In genomic region chr17:56479358-56479757, GRCm38 (mm10) we compare ENCODE assay signal across 9 mouse cellular contexts. TPM values are rescaled to one million over a fixed set of nuclear protein-coding genes. Genes with fewer than 3 reads are reported as not detected.
DNase-seq lines count a peak whose midpoint lies in the region; ATAC-seq and TF ChIP-seq lines count a peak whose summit lies in the region.
"Had no signal": no experiment of that assay in that cellular context is flagged by ENCODE, and none has a peak within 500 bp of the region (broad histone marks: within the 10 kb centered on the region; RNA-seq: fewer than 3 reads in every experiment).

No protein-coding gene starts in this region.

- peaks cover 16% of the 10 kb centered on the region for H3K4me1 ChIP-seq in kidney, embryonic 16.5 days (ENCODE audit: insufficient read depth, low read length)
- no peaks in the 10 kb centered on the region for H3K4me1 ChIP-seq in ES-Bruce4 (ENCODE audit: control insufficient read depth, insufficient read depth, low read length)

- 14% methylated on average over 6 of the region's 6 CpGs for WGBS in kidney, embryonic 16.5 days

- peak; percentile 98 for TF ChIP-seq CTCF in ES-Bruce4 (IDR thresholded peaks at IDR 0.05; ENCODE audit: low read depth, low read length)
- TF ChIP-seq CTCF in gastrocnemius, adult 2 months (IDR thresholded peaks at IDR 0.05) = peak; percentile 93

- H3K9ac ChIP-seq in kidney, embryonic 16.5 days (replicated peaks; ENCODE audit: low read length) = no peak overlapping the region
- no peak overlapping the region for H3K9ac ChIP-seq in ES-Bruce4 (ENCODE audit: low read depth, poor library complexity, severe bottlenecking)

- no peak for ATAC-seq in kidney, embryonic 16.5 days (ENCODE audit: low FRiP score, low TSS enrichment)

- no peak overlapping the region for H3K27ac ChIP-seq in kidney, embryonic 16.5 days (ENCODE audit: low read length)
- H3K27ac ChIP-seq in ES-Bruce4 (ENCODE audit: insufficient read depth, low read length) = no peak overlapping the region
- no peak overlapping the region for H3K27ac ChIP-seq in gastrocnemius, adult 2 months

- H3K4me2 ChIP-seq in kidney, embryonic 16.5 days (replicated peaks; ENCODE audit: low read depth, low read length) = no peak overlapping the region

- no peak for TF ChIP-seq EP300 in ES-Bruce4 (IDR thresholded peaks at IDR 0.05; ENCODE audit: insufficient read depth, low read depth, low read length)

- no peak overlapping the region for H3K4me3 ChIP-seq in kidney, embryonic 16.5 days (ENCODE audit: low read length)
- H3K4me3 ChIP-seq in ES-Bruce4 (ENCODE audit: low read depth, low read length) = no peak overlapping the region
- H3K4me3 ChIP-seq in gastrocnemius, adult 2 months = no peak overlapping the region

- no peaks in the 10 kb centered on the region for H3K36me3 ChIP-seq in kidney, embryonic 16.5 days (ENCODE audit: insufficient read depth, low read length)
- no peaks in the 10 kb centered on the region for H3K36me3 ChIP-seq in ES-Bruce4 (ENCODE audit: control insufficient read depth, insufficient read depth, low read length, poor library complexity, severe bottlenecking)

- intact Hi-C loops in gastrocnemius, adult 2 months (cut with DNase I) = loop anchor here (1.0 kb wide), 2 partner anchors 54 to 122 kb away; no protein-coding TSS in a partner anchor

- H3K9me3 ChIP-seq in kidney, embryonic 16.5 days (ENCODE audit: low read length) = peaks cover 7% of the 10 kb centered on the region; the same call in 1 of the 2 replicates
- no peaks in the 10 kb centered on the region for H3K9me3 ChIP-seq in ES-Bruce4 (replicated peaks; ENCODE audit: control insufficient read depth, insufficient read depth, low read length, poor library complexity, severe bottlenecking)

- no peak for TF ChIP-seq POLR2A in ES-Bruce4 (IDR thresholded peaks at IDR 0.05; ENCODE audit: insufficient read depth, low read length)

- DNase-seq in kidney, adult 18-20 months = peak; percentile 77
- DNase-seq in c-Kit-positive CD71-positive TER-119-negative erythroid progenitor cells, embryonic 14.5 days (ENCODE audit: low read depth) = peak; percentile 46
- peak; percentile 82 for DNase-seq in gastrocnemius, adult 2 months
- peak; percentile 60 to 63 for DNase-seq in layer of hippocampus, postnatal 36 days
- peak; percentile 89 for DNase-seq in naive thymus-derived CD4-positive, alpha-beta T cell, adult 2 months (ENCODE audit: low read depth)
- peak; percentile 80 for DNase-seq in thymus, postnatal 14 days

- 0 out of 2 replicates have a peak, but pooled peaks cover 5% of the 10 kb centered on the region for H3K27me3 ChIP-seq in kidney, embryonic 16.5 days (ENCODE audit: insufficient read depth, low read length)
- H3K27me3 ChIP-seq in ES-Bruce4 (ENCODE audit: control insufficient read depth, insufficient read depth, low read length, poor library complexity, severe bottlenecking) = no peaks in the 10 kb centered on the region

RNA-seq across cellular contexts. Expression of gene Ptprs, which starts 3.1 kb away (rescaled TPM):
- polyA plus RNA-seq in kidney, embryonic 16.5 days (2015; fragmentation: Nextera tagmentation; extraction: Ambion mirVana) = 76.1 and 87.2 TPM in 2 replicates
- polyA plus RNA-seq in ES-Bruce4 (2011; ENCODE audit: insufficient read depth, insufficient read length, low read depth, missing spikeins) = 149 and 159 TPM in 2 replicates
- 10 to 100 TPM; 29.6 to 43.1 TPM for total RNA-seq in gastrocnemius, adult 2 months (2021)
- 100 to 1,000 TPM; 657 to 686 TPM for total RNA-seq in layer of hippocampus, postnatal 36 days (2021)

RNA-seq across cellular contexts. Expression of gene Znrf4, which starts 32.9 kb away (rescaled TPM):
- not detected in 2 replicates for polyA plus RNA-seq in kidney, embryonic 16.5 days (2015; fragmentation: Nextera tagmentation; extraction: Ambion mirVana)
- polyA plus RNA-seq in ES-Bruce4 (2011; ENCODE audit: insufficient read depth, insufficient read length, low read depth, missing spikeins) = not detected in 2 replicates
- not detected for total RNA-seq in gastrocnemius, adult 2 months (2021)
- total RNA-seq in layer of hippocampus, postnatal 36 days (2021) = not detected
- polyA plus RNA-seq: liver, embryonic 16.5 days had no signal

Comparison
In these comparisons a context has a peak if more than half of its experiments do, and no peak if none do; other contexts are left out.
1. RNA of gene Ptprs, which starts 3.1 kb away (total RNA-seq): 657 to 686 TPM in layer of hippocampus, postnatal 36 days; 29.6 to 43.1 TPM in gastrocnemius, adult 2 months; every median in the first group is over 10 times any median in the second.
2. Peak in every context shown above with its lines, with median percentiles within 50 percentile points of each other: DNase-seq.